Mouse (Mus musculus) liver, embryonic 13.5 days (tissue): ENCODE results near the gene Acad8. TPM values are rescaled to one million over a fixed set of nuclear protein-coding genes. Genes with fewer than 3 reads are reported as not detected.
A peak's percentile ranks its signal among the peaks of the same experiment; 100 is the strongest.

Source experiments
- ATAC-seq: fragments of 200-750 bp; cut with Nextera tagmentation; 2 replicates; pipeline ENCODE4 v1.8.0; 2017; ENCODE audit warnings: low read depth, mild to moderate bottlenecking, moderate number of reproducible peaks, moderate library complexity
- DNase-seq: peaks from one replicate; pipeline ENCODE4 v3.0.0; 2022
- H3K27ac ChIP-seq: fragments of 300-500 bp; sonication (generic); 2 replicates; pipeline ENCODE4 v1.5.1; 2015; ENCODE audit warnings: moderate library complexity, mild to moderate bottlenecking, inconsistent platforms
- H3K27me3 ChIP-seq: fragments of 300-500 bp; sonication (generic); 2 replicates; pipeline ENCODE4 v1.6.1; 2015; ENCODE audit warnings: mild to moderate bottlenecking, inconsistent platforms
- H3K36me3 ChIP-seq: fragments of 300-500 bp; sonication (generic); 2 replicates; pipeline ENCODE4 v1.6.1; 2015; ENCODE audit warnings: mild to moderate bottlenecking, inconsistent platforms
- H3K4me1 ChIP-seq: fragments of 300-500 bp; sonication (generic); replicated peaks from 2 replicates; pipeline ENCODE4 v1.6.1; 2015; ENCODE audit warnings: inconsistent platforms
- H3K4me2 ChIP-seq: fragments of 300-500 bp; sonication (generic); 2 replicates; pipeline ENCODE4 v1.6.1; 2015; ENCODE audit warnings: inconsistent platforms, mild to moderate bottlenecking, moderate library complexity
- H3K4me3 ChIP-seq: fragments of 300-500 bp; sonication (generic); replicated peaks from 2 replicates; pipeline ENCODE4 v1.5.1; 2015; ENCODE audit warnings: mild to moderate bottlenecking, inconsistent platforms
- H3K9ac ChIP-seq: fragments of 300-500 bp; sonication (generic); 2 replicates; pipeline ENCODE4 v1.6.1; 2015; ENCODE audit warnings: mild to moderate bottlenecking, inconsistent platforms
- H3K9me3 ChIP-seq: fragments of 300-500 bp; sonication (generic); replicated peaks from 2 replicates; pipeline ENCODE4 v1.6.1; 2016; ENCODE audit warnings: inconsistent platforms
- WGBS: fragments of 180-500 bp; shearing (Covaris S2); methylation state at CpG from one replicate; pipeline ENCODE4 v1.1.7; 2015; ENCODE audit not compliant: insufficient replicate concordance; 5-methylcytosine and 5-hydroxymethylcytosine counted together
- polyA plus RNA-seq: library from polyadenylated mRNA; unstranded; fragments of >200 nt; fragmentation: Nextera tagmentation; extraction: Ambion mirVana; gene quantifications from 2 replicates; pipeline ENCODE4 v1.2.1, GENCODE M21; 2015

Gene Acad8
- polyA plus RNA-seq = 10.3 and 14.2 TPM in 2 replicates

DNA sequence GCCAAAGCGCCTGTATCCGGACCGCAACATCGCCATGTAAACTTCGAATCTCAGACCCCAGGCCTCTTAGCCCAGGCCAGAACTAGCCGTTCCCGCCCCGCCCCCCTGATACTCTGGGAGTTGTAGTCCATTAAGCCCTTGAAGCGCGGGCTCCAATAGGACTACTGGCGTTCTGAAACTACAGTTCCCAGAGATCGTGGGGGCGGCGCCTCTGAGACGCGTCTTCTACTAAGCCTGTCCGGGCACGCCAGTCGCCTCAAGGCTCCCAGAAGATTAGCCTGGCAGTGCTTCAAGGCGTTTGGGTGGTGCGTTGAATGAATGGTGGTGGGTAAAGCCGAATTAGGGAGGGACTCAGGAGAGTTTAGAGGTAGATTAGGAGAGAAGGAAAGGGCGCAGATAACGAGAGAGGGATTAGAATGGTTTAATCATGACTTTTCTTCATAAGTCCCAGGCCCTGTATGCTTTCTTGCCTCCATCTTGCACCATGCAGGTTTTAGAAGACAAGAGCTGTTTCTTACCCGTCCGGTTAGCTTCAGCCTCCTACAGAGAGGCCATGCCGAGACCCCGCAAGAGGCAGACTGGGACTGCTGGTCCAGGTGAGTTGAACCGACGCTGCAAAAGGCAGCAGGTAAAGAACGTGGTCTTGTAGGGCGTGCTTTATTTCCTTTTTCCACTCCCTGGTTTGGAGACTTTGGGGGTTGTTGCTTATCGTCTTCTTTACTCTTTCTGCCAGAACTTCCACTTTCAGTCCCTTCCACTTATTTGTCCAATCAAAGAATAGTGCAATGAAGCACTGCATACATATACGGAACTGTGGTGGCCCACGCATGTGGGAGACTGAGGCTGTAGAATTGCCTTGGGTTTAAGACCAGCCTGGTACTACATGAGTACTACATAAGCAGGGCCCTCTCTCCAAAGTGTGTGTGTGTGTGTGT is at the start of gene Acad8, which contains the start of gene Thyn1:
TSS of gene Acad8 (minus strand) at position 106 of the 935 bp plus-strand sequence.
TSS of gene Thyn1 (plus strand) at position 250 of the 935 bp plus-strand sequence.
- H3K27ac ChIP-seq = peak within 1 kb of the TSS; percentile 48
- H3K4me1 ChIP-seq = peaks cover 33% of the 10 kb centered on the region
- peak within 1 kb of the TSS; percentile 76 for H3K4me3 ChIP-seq
- H3K9me3 ChIP-seq = no peaks in the 10 kb centered on the region
- H3K27me3 ChIP-seq = no peaks in the 10 kb centered on the region
- under 1% methylated on average over 35 of the region's 35 CpGs for WGBS
- DNase-seq (peak; percentile 91), ATAC-seq (peak; percentile 99)
- peaks cover 14% of the 10 kb centered on the region for H3K36me3 ChIP-seq
- peak within 1 kb of the TSS; percentile 84 for H3K4me2 ChIP-seq
- H3K9ac ChIP-seq = peak within 1 kb of the TSS; percentile 82

DNA sequence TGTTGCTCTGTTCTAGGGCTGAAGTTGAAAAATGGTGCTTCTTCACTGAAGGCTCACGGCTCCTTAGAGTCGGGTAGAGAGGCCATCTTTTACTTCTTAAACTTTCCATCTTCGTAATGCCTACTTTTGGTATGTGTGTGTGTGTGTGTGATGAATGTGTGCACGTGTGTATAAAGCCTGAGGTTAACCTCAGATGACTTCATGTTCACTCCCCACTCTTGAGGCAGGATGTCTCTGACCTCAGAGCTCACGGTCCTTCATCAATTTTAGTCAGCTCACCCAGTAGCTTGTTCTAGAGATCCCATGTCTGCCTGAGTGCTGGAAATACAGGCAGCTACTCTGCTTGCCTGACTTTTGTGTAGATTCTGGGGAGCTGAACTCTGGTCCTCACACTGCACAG is 44.5 kb upstream of the Acad8 start:
- Histone ChIP-seq H3K4me3 (no peak overlapping the region), H3K4me1 (no peaks in the 10 kb centered on the region), H3K27me3 (no peaks in the 10 kb centered on the region), H3K9ac (no peak overlapping the region), H3K27ac (no peak overlapping the region), H3K36me3 (peaks cover 94% of the 10 kb centered on the region), H3K4me2 (no peak overlapping the region), H3K9me3 (no peaks in the 10 kb centered on the region)
- WGBS = 86% methylated on average over 5 of the region's 5 CpGs
- DNase-seq = no peak
- ATAC-seq = no peak

DNA sequence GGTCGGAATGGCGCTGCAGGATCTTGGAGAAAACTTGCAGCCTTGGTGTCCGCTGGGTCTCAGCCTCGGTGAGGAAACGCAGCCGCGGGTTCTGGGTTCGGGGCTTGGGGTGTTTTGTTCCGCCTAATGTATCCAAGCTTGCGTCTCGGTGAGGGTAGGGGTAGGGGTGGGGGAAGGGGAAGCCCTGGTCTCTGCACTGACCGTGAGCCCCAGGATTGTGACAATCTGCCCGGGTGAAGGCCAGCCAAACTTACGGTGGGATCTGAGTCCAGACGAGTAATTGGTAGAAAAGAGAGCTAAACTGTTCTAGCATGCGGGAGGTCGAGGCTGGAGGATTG is 31.4 kb upstream of the Acad8 start:
- DNase-seq (no peak), ATAC-seq (peak; percentile 39)
- H3K27me3 ChIP-seq = no peaks in the 10 kb centered on the region
- peak overlapping the region; percentile 76 for H3K27ac ChIP-seq
- peak overlapping the region; percentile 93 for H3K9ac ChIP-seq
- H3K4me3 ChIP-seq = peak overlapping the region; percentile 97
- under 1% methylated on average over 17 of the region's 17 CpGs for WGBS
- no peaks in the 10 kb centered on the region for H3K9me3 ChIP-seq
- peaks cover 58% of the 10 kb centered on the region for H3K4me1 ChIP-seq
- peak overlapping the region; percentile 73 for H3K4me2 ChIP-seq
- peaks cover 21% of the 10 kb centered on the region for H3K36me3 ChIP-seq

DNA sequence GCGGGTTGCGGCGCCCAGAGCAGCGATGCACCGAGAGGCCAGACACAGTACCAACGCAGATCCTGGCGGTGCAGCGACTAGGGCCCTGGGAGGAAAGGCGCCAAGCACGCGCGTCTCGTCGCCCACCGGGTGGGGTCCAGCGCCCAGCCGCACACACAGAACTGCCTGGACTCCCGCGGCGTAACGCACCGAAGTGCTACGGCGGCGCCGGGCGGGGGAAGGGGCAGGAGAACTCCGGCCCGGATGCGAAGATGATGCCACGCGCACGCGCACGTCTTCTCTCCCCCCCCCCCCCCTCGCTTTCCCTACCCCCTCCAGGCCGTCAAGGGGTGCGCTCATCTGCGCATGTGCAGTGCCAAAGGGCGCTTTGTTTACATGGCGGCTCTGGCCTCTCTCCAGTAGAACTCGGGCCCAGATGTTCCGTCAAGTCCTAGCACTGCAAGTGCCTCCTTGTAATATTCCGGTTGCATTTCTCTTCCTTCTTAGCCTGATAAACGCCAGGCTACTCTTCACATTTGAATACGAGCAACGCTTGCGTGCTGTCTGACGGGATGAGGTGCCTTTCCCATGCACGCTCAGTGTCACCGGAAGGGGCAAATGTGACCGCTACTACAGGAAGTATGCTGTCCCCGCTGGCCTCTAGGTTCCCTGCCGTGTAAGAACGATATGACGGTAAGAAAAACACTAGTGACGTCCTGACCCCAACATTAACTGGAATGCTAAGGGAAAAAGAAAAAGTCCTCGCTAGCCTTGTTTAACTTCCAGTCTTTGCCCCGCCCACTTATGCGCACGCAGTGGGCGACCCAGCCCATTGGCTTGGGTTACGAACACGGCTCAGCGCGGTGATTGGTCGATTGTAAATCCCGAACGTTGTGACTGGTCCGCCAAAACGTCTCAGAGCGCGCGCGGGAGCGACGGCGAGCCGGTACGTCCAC is 30.7 kb upstream of the Acad8 start, which contains the start of the genes Vps26b and Ncapd3:
TSS of gene Vps26b (minus strand) at position 238 of the 935 bp plus-strand sequence.
TSS of gene Ncapd3 (plus strand) at position 348 of the 935 bp plus-strand sequence.
- DNase-seq (peak; percentile 94), ATAC-seq (peak; percentile 91)
- Histone ChIP-seq H3K4me1 (peaks cover 58% of the 10 kb centered on the region), H3K27me3 (no peaks in the 10 kb centered on the region), H3K4me3 (peak within 1 kb of the TSS; percentile 97), H3K9me3 (no peaks in the 10 kb centered on the region), H3K9ac (peak within 1 kb of the TSS; percentile 93), H3K27ac (peak within 1 kb of the TSS; percentile 84), H3K36me3 (peaks cover 19% of the 10 kb centered on the region), H3K4me2 (peak within 1 kb of the TSS; percentile 96)
- WGBS = under 1% methylated on average over 77 of the region's 80 CpGs

DNA sequence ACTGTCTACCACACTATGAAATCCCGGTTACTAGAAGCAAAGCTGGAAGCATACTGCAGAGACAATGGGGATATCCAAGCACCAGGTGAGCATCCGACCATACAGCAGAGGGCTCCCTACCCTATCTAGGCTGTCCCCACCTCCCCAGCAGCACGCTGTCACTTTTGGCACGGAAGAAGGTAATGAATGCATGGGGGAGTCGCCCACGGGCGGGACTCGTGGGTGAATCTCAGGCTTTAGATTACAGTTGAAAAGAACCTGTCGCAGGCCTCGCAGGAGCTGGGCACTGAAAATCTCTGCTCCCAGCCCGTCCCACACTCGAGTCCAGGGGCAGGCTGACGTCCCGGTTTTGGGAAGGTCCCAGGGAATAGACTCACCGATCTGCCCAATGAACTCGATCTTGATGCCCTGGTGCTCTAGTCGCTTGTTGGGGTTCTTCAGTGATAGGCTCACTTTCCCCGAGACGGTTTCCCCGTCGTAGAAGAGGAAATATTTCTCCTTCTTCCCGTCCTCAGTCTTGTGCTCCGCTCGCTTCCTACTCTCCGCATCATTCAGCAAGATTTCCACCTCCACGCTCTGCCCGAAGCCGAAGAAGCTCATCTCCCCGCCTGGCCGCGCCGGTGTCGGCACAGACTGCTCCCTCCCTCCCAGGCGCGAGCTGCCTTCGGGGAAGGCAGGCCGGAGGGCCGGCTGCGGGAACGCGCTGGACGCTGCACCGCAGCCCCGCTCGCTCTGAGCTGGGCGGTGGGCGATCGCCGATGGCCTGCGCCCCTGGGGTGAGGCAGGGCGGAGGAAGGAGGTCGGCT is 29.9 kb upstream of the Acad8 start:
- Histone ChIP-seq H3K4me2 (peak overlapping the region; percentile 96), H3K9me3 (no peaks in the 10 kb centered on the region), H3K4me3 (peak overlapping the region; percentile 97), H3K4me1 (peaks cover 52% of the 10 kb centered on the region), H3K36me3 (peaks cover 13% of the 10 kb centered on the region), H3K27me3 (no peaks in the 10 kb centered on the region), H3K9ac (peak overlapping the region; percentile 93), H3K27ac (peak overlapping the region; percentile 84)
- WGBS = under 1% methylated on average over 52 of the region's 52 CpGs
- ATAC-seq (peak; percentile 45), DNase-seq (peak; percentile 21)

DNA sequence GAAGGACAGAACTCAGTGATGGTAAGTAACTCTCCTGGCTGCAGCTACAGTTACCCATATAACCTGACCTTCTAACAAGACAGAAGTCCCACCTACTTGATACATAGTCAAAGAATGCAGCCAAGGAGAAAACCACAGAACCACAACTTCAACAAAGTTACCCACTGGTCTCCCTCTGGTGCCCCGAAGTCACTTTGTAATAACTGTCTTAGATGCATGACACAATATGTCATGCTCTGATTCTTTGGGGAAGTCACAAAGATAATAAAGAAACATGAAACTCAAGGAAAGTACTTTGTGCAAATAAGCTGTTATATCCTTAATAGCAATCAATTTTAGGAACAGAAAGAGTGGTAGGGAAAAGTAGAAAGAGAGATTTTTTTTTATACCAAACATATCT is 27.3 kb upstream of the Acad8 start:
- H3K27me3 ChIP-seq = no peaks in the 10 kb centered on the region
- no peak overlapping the region for H3K27ac ChIP-seq
- H3K4me1 ChIP-seq = peaks cover 37% of the 10 kb centered on the region
- ATAC-seq (no peak), DNase-seq (no peak)
- peaks cover 8% of the 10 kb centered on the region; the same call in 1 of the 2 replicates for H3K36me3 ChIP-seq
- WGBS = 17% methylated on average over 1 of the region's 1 CpGs
- H3K4me2 ChIP-seq = no peak overlapping the region
- H3K9me3 ChIP-seq = no peaks in the 10 kb centered on the region
- H3K9ac ChIP-seq = no peak overlapping the region
- no peak overlapping the region for H3K4me3 ChIP-seq

DNA sequence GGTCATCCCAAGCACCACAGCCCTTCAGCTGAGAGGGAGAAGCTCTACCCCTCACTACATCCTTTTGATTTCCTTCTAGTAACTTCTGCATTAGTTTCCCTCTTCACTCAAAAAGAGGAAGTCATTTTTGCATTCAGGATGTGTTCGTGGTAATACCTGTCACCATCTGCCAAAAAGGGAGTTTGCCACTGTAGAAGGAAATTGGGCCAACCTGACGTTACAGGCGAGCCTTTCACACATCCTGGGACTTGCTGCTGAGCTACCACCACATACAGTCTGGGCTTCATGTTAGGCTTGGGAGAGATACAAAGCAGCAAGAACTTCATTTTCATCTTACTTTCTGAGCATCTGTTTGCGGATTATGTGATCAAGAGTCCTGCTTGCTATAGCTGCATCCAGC is 24.3 kb upstream of the Acad8 start:
- ATAC-seq (no peak), DNase-seq (no peak)
- Histone ChIP-seq H3K9me3 (no peaks in the 10 kb centered on the region), H3K27ac (no peak overlapping the region), H3K9ac (no peak overlapping the region), H3K4me3 (no peak overlapping the region), H3K4me1 (peaks cover 24% of the 10 kb centered on the region), H3K36me3 (peaks cover 13% of the 10 kb centered on the region), H3K4me2 (no peak overlapping the region), H3K27me3 (no peaks in the 10 kb centered on the region)
- 47% methylated on average over 4 of the region's 4 CpGs for WGBS

DNA sequence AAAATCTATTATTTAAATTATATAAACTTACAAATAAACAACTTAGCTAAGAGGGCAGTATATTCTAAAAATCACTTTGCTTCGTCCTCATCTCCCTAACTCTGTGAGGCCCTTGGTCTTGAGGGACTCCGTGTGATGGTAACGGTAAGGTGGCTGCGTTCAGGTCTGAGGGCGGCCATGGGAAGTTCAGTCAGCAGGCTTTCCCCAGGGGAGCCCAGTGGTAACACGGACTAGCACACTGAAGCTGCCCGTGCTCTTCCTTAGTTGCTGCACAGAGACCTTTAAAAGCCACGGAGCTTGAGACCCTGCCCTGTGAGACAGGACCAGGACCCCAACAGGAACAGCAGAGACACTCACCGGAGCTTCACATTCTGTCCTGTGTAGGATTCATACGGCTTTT is 19.6 kb upstream of the Acad8 start:
- no peak overlapping the region for H3K27ac ChIP-seq
- DNase-seq (no peak), ATAC-seq (no peak)
- 86% methylated on average over 10 of the region's 10 CpGs for WGBS
- H3K4me2 ChIP-seq = no peak overlapping the region
- no peaks in the 10 kb centered on the region for H3K9me3 ChIP-seq
- no peak overlapping the region for H3K4me3 ChIP-seq
- no peak overlapping the region for H3K9ac ChIP-seq
- H3K4me1 ChIP-seq = no peaks in the 10 kb centered on the region
- no peaks in the 10 kb centered on the region for H3K27me3 ChIP-seq
- peaks cover 53% of the 10 kb centered on the region for H3K36me3 ChIP-seq

DNA sequence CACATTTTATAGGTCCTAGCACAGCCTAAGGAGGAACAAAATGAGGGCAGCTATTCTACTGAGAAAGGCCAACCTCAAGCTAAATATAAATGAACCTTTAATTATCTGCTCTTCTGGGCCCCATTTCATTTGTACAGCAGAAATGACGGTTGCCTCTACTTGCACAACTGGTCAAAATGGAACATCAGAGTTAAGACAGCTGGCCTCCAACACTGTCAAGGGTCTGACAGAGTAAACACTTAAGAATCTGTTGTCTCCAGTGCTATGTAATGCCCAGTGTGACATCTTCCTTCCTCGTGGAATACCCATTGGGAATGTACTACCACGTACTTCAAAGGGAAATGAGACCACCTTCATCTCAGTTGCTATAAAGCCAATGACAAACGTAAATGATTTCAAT is 12.2 kb upstream of the Acad8 start:
- no peak overlapping the region for H3K9ac ChIP-seq
- H3K9me3 ChIP-seq = no peaks in the 10 kb centered on the region
- H3K27me3 ChIP-seq = no peaks in the 10 kb centered on the region
- 77% methylated on average over 4 of the region's 4 CpGs for WGBS
- no peak overlapping the region for H3K27ac ChIP-seq
- no peak overlapping the region for H3K4me2 ChIP-seq
- H3K36me3 ChIP-seq = peaks cover 93% of the 10 kb centered on the region
- no peaks in the 10 kb centered on the region for H3K4me1 ChIP-seq
- ATAC-seq (no peak), DNase-seq (no peak)
- no peak overlapping the region for H3K4me3 ChIP-seq

DNA sequence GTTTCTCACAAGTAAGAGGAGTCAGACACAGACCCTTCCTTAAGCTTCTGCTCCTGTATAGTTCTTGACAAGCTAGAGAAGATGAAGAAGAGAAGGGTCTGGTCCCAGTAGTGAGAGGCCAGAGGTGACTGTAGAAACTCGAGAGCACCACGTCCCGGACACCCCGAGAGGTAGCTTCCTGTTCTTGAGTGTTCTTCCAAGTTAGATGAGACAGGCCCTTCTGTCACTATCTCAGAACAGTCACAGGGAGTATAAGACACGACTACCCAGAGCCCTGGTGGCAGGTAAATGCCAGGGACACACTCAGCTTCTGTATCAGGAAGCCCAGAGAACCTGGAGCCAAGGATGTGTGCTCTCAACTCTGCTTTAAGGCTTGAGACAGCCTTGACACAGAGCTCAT is 9.9 kb upstream of the Acad8 start:
- no peaks in the 10 kb centered on the region for H3K9me3 ChIP-seq
- no peaks in the 10 kb centered on the region for H3K4me1 ChIP-seq
- H3K27me3 ChIP-seq = no peaks in the 10 kb centered on the region
- no peak overlapping the region for H3K4me2 ChIP-seq
- no peak overlapping the region for H3K27ac ChIP-seq
- WGBS = 67% methylated on average over 5 of the region's 5 CpGs
- H3K36me3 ChIP-seq = peaks cover 94% of the 10 kb centered on the region
- ATAC-seq (no peak), DNase-seq (no peak)
- no peak overlapping the region for H3K9ac ChIP-seq
- H3K4me3 ChIP-seq = no peak overlapping the region
